Mouse (Mus musculus) embryonic stem cell, embryonic (primary cell): ENCODE results near the gene Inha.

Experiments
- CTCF ChIA-PET, 4 experiments: fragments of 300-600 bp in 2 of 4; fragments of 350-600 bp in 2 of 4; sonication (Branson Sonifier 250); formaldehyde crosslinking; loops; one replicate each; lab custom pipeline; 2022; ENCODE audit warnings: inconsistent platforms in 2 of 4; lab: Charles Lee
- POLR2A ChIA-PET, 4 experiments: fragments of 300-600 bp in 2 of 4; fragments of 350-600 bp in 2 of 4; sonication (Branson Sonifier 250); formaldehyde crosslinking; loops; one replicate each; lab custom pipeline; 2022; ENCODE audit warnings: antibody characterized with exemption in 4 of 4, inconsistent platforms in 1 of 4; lab: Charles Lee

Inha gene

DNA sequence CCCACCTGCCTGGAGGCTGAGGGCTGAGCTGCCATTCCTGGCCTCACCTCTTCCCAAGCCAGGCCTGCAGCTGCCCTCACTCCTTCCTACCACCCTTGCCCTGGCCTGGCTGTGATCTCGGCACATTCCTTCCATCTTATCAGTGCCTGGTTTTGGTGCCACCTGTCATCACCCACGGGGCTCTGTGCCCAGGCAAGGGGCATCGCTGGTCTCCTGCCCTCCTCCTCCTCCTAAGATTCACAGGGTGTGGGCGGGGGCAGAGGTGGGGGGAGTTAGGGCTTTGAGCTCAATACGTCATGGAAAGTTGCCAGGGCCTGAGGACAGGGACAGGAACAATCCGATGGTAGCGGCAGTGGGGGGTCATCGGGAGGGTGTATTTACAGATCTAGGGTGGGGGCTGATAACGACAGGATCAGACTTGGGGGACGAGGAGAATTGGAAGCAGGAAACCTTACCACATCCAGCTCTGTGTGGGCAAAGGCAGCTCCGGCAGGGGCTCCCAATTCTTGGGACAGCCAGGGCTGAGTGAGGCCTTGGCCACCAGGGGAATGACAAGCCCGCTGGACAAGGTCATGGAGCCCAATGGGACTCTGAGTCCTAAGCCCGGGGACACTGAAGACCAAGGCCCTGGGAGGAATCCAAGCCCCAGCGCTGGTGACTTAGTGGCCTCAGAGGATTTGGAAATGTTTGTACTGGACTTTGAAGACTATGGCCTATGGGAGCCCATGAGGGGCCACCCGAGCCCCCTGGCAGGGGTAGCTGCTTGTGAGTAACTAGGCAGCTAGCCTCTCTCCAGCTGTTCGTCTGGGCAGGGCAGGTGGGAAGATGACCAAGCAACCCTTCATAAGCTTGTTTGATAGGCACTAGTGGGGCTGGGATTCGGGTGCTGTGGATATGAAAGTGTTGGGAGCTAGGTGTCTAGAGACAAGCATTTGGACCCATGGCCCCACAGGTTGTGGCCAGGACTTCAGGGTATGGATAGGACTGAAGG, 42.7 kb downstream of the Inha start:
- ChIA-PET POLR2A (interaction anchor here in 3 of 4 experiments (1.1 to 2.2 kb wide), 7 partner anchors 8 to 223 kb away, joined by 3 to 5 read pairs (median 3); partner anchors contain the start of genes Chpf (in 2 of the 3), Tmem198 (in 2 of the 3) and Stk11ip (in 1 of the 3)), CTCF (interaction anchor here in 3 of 4 experiments (0.6 to 2.3 kb wide), 7 partner anchors 10 to 204 kb away, joined by 3 to 12 read pairs (median 4); no protein-coding TSS in a partner anchor)

DNA sequence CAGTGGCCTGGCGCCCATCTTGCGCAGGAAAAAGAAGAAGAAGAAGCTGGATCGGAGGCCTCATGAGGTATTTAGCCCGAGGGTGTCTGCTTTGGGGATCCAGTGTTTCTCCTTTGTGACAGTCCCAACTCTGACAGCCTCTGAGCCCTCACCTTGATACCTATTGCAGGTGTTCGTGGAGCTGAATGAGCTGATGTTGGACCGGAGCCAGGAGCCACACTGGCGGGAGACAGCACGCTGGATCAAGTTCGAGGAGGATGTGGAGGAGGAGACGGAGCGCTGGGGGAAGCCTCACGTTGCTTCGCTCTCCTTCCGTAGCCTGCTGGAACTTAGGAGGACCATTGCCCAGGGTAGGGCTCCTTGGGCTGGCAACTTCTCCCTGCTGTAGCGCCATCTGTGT, 43.7 kb downstream of the Inha start:
- ChIA-PET CTCF (interaction anchor here in 2 of 4 experiments (0.6 to 1.2 kb wide), 2 partner anchors 14 to 73 kb away, joined by 3 read pairs; no protein-coding TSS in a partner anchor), POLR2A (interaction anchor here in 2 of 4 experiments (1.0 to 2.2 kb wide), 2 partner anchors 9 to 33 kb away, joined by 3 to 4 read pairs; no protein-coding TSS in a partner anchor)

DNA sequence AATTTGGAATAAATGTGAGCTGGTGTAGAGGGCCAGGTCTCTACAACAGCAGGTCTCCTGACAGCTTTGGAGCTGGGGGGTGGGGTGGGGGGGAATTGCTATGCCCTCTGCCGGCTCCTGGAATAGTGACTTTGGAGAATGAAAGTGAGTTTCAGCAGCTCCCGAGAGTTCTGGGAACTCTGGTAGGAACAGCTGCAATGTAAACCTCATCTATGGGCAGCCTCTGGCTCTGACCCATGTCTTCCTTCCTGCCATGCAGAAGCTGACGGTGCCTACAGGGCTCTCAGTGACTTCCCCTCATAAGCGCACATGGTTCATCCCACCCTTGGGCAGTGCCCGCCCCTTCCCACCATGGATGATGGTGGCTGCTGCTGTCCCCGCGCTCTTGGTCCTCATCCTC, 48.8 kb downstream of the Inha start:
- POLR2A ChIA-PET: interaction anchor here in 1 of 4 experiments (0.6 to 1.4 kb wide), 2 partner anchors 42 to 76 kb away, joined by 3 to 4 read pairs; partner anchors contain the start of genes Chpf and Tmem198
- CTCF ChIA-PET: interaction anchor here in 1 of 4 experiments (0.5 to 5.4 kb wide), 3 partner anchors 78 to 806 kb away, joined by 4 to 81 read pairs (median 5); partner anchors contain the start of genes Chpf and Tmem198

DNA sequence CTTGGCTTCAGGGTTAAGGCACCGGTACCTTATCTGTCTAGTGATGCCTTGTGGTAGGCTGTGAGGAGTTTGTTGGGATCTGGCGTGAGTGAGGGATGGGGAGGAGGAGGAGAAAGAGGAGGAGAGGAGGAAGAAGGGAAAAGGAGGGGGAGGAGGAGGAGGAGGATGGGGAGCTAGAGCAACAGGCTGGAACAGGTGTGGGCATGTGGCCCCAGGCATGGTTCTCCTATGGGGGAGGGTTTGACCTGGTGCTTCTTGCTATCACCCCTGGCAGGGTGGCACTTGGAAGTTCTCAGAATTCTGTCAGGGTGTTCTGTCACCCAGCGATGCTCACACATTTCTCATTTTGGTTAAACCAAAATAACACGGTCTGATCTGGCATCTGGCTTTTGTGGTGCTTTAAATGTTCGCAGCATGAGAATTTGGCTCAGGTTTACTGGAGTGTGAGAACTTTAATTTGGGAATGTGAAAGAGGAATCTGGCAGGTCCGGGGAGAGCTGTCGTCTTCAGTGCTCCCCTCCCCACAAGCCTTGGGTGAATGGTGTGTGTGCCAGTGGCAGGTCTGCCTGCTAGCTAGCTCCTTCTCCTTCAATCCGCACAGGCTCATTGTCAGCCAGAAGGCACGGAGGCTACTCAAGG, 49.4 kb downstream of the Inha start:
- POLR2A ChIA-PET: interaction anchor here in 3 of 4 experiments (0.5 to 1.8 kb wide), 8 partner anchors 10 to 1957 kb away, joined by 3 to 5 read pairs (median 4); partner anchors contain the start of genes Chpf (in 2 of the 3), Tmem198 (in 2 of the 3), Dnpep (in 1 of the 3) and Slc4a3 (in 1 of the 3)

DNA sequence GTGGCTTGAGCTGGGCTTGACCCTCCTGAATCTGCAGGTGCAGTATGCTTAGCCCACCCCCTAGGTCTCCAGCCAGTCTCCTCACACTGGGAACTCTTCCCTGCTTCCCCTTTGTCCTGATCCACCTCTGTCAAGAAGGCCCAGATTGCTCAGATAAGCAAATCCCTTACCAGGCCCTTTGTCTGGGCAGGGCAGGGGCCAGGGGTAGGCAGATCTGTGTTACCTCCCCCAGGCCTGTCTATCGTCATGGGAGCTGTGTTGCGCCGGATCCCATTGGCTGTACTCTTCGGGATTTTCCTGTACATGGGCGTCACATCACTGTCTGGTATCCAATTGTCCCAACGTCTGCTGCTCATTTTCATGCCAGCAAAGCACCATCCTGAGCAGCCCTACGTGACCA, 50.2 kb downstream of the Inha start:
- ChIA-PET POLR2A (interaction anchor here in 3 of 4 experiments (0.6 to 2.9 kb wide), 10 partner anchors 8 to 306 kb away, joined by 3 to 10 read pairs (median 4); partner anchors contain the start of genes Chpf (in 2 of the 3), Tmem198 (in 2 of the 3), Dnpep (in 1 of the 3) and Slc4a3 (in 1 of the 3)), CTCF (interaction anchor here (0.9 to 5.4 kb wide), 8 partner anchors 11 to 143 kb away, joined by 3 to 81 read pairs (median 4); partner anchors contain the start of genes Chpf (in 2 of the 4), Tmem198 (in 2 of the 4), Inha (in 1 of the 4) and Slc4a3 (in 1 of the 4))

More for the DNA sequence above, 49.4 kb downstream of the Inha start:
- CTCF ChIA-PET: interaction anchor here in 3 of 4 experiments (0.5 to 5.4 kb wide), 7 partner anchors 10 to 806 kb away, joined by 3 to 81 read pairs (median 4); partner anchors contain the start of genes Chpf (in 2 of the 3), Tmem198 (in 2 of the 3) and Slc4a3 (in 1 of the 3)

DNA sequence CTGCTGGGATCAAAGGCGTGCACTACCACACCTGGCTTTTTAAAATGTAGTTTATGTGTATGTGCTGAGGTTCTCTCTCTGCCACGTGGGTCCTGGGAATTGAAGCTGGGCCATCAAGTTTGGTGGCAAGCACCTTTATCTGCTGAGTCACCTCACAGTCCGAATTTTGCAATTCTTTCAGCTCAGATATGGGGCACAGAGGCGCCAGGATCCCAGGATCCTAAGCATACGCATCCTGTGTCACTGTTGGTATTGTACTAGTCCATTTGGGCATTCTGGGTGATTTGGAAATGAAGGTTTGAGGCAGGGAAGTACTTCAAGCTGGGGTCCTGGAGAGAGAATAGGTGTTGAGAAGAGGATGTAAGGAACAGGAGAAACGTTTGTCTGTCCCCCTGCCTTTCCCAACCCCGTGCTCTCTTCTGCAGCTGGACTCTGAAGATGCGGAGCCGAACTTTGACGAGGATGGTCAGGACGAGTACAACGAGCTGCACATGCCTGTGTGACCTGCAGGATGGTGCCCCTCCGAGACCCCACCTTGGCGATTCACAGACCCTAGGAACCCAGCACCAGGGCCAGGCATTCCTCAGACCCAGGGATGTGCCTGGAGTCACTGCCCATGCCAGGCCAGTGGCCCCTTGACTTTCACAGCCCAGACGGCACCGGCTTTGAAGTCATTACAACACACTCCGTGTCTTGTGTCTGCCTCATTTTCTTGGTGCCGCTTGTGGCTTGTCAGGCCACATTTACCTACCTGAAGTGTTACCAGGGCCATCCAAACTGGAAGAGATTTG, 51.7 kb downstream of the Inha start:
- ChIA-PET POLR2A (interaction anchor here in 3 of 4 experiments (0.8 to 2.9 kb wide), 10 partner anchors 10 to 81 kb away, joined by 3 to 10 read pairs (median 3); partner anchors contain the start of genes Chpf (in 2 of the 3), Tmem198 (in 2 of the 3), Inha (in 1 of the 3) and Obsl1 (in 1 of the 3)), CTCF (interaction anchor here (0.5 to 5.4 kb wide), 48 partner anchors 10 to 594 kb away, joined by 3 to 81 read pairs (median 4); partner anchors contain the start of genes Chpf (in 3 of the 4), Slc4a3 (in 3 of the 4), Tmem198 (in 3 of the 4) and Dnpep (in 1 of the 4))

DNA sequence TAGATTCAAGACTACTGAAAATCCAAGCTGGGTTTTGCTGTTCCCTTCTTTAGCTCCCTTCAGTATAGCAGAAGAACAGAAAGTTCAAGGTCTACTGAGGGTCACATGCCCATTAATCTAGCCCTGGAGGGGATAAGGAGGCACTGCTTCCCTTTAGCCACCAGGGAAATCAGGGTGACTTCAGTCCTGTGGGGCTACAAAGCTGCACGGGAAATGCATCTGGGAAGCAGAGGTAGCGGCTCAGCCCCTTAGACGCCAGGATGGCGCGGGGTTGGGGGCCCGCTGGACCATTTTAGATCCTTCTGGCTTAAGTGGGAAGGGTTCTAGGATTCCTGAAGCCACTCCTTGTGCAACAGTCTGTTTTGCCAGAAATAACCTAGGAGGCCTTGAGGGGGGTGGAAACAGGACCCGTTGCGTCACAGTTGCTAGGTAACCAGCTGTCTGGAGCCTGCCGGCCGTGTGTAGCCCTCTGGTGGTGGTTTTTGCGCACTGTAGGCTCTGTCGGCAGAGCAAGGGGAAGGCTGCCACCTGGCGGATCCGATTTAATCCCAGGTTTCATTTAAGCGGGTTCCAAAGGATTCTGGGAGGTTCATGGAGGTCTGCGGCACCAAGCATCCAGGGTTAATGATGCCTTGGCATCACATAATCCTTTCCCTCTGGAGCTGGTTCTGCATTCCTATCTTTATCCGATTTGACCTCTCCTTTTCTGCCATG, 52.5 kb downstream of the Inha start:
- CTCF ChIA-PET: interaction anchor here (0.5 to 5.4 kb wide), 54 partner anchors 10 to 595 kb away, joined by 3 to 81 read pairs (median 4); partner anchors contain the start of genes Chpf (in 3 of the 4), Slc4a3 (in 3 of the 4), Tmem198 (in 3 of the 4) and Dnpep (in 1 of the 4)
- POLR2A ChIA-PET: interaction anchor here in 3 of 4 experiments (0.8 to 2.9 kb wide), 11 partner anchors 9 to 82 kb away, joined by 3 to 10 read pairs (median 3); partner anchors contain the start of genes Chpf (in 2 of the 3), Tmem198 (in 2 of the 3), Inha (in 1 of the 3) and Obsl1 (in 1 of the 3)
